Mouse (Mus musculus): Measurements from ENCODE around the gene Chrnb2.

GRCm38 (mm10) chr3:89722032-89722431 is 42.4 kb downstream of the Chrnb2 start:
- no peak for TF ChIP-seq CTCF (IDR thresholded peaks at IDR 0.05; ENCODE audit: control insufficient read depth, insufficient read depth, insufficient read length)
- no peak for TF ChIP-seq MYOD1 (IDR thresholded peaks at IDR 0.05; ENCODE audit: control insufficient read depth, insufficient read length, low read depth)
- no peak for TF ChIP-seq USF1 (IDR thresholded peaks at IDR 0.05; ENCODE audit: low read depth)
- no peak for TF ChIP-seq CEBPB (IDR thresholded peaks at IDR 0.05; ENCODE audit: low read depth)
- TF ChIP-seq MAX (IDR thresholded peaks at IDR 0.05) = no peak
- no peak for TF ChIP-seq MYOG (IDR thresholded peaks at IDR 0.05; ENCODE audit: control insufficient read depth, extremely low read depth, insufficient read length)
